Mouse (Mus musculus) kidney, adult 2 months (tissue): ENCODE results near the gene Cdip1.

Experiments used
- CTCF ChIP-seq: fragments of 200-500 bp; conservative IDR thresholded peaks from 2 replicates; pipeline ENCODE4 v1.5.1; 2011; ENCODE audit warnings: low read depth, mild to moderate bottlenecking, control low read depth, low read length, moderate library complexity, mixed read lengths; ENCODE audit not compliant: insufficient read depth, insufficient read length
- POLR2A ChIP-seq: fragments of 200-500 bp; IDR thresholded peaks from one replicate; pipeline ENCODE4 v1.6.1; 2011; ENCODE audit warnings: low read depth, low read length, control low read depth

DNA sequence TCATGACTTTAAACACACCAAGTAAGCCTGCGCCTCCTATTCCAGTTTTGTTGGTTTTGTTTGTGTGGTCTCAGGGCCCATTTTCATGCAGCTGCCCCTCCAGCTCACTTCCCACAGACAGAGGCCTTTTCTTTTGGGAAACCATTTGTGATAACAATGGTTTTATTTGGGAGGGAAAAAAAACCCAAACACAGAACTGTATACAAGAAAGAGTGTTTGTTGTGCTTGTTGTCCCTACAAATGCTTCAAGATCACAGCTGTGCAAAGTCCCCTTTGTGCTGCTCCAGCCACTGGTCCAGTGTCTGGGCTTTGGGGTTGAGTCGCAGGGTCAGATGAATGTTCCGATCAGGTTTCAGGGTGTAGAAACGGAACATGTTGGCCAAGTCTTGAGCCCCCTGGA lies 78.9 kb downstream of the Cdip1 start:
- no peak for TF ChIP-seq POLR2A
- TF ChIP-seq CTCF: no peak
